Mouse (Mus musculus) ES-E14 (cell line): Measurements from ENCODE around the gene Shisa6.

Source experiments
- CHD2 ChIP-seq: IDR thresholded peaks from 2 replicates; pipeline ENCODE4 v1.6.1; 2014; ENCODE audit warnings: mild to moderate bottlenecking, low read depth, low read length, inconsistent platforms
- HCFC1 ChIP-seq: IDR thresholded peaks from 2 replicates; pipeline ENCODE4 v1.6.1; 2012; ENCODE audit warnings: low read length, inconsistent platforms, borderline replicate concordance; ENCODE audit not compliant: insufficient read depth
- ZNF384 ChIP-seq: IDR thresholded peaks from 2 replicates; pipeline ENCODE4 v1.6.1; 2012; ENCODE audit warnings: low read depth, low read length, inconsistent platforms

- TF ChIP-seq ZNF384 (no peak), CHD2 (no peak), HCFC1 (no peak)
Observed at GRCm38 (mm10) chr11:66500951-66501350, 24.8 kb downstream of the Shisa6 start.
